Mouse (Mus musculus): ENCODE measurements around the gene Acap2. TPM values are rescaled to one million over a fixed set of nuclear protein-coding genes. Genes with fewer than 3 reads are reported as not detected.

The Acap2 gene
- polyA plus RNA-seq, 1 experiment = 25.1 TPM

- DNase-seq (ENCODE audit: low read depth) = peak; percentile 41
- TF ChIP-seq CTCF (IDR thresholded peaks at IDR 0.05; ENCODE audit: borderline replicate concordance, extremely low read depth, insufficient read depth, insufficient read length) = no peak
- TF ChIP-seq POLR2A (IDR thresholded peaks at IDR 0.05; ENCODE audit: borderline replicate concordance, extremely low read depth, insufficient read depth, insufficient read length, poor library complexity, severe bottlenecking) = no peak
Measured at GRCm38 (mm10) chr16:31233541-31234339, 32.7 kb upstream of the Acap2 start.

GRCm38 (mm10) chr16:31233167-31233498 is 32.1 kb upstream of the Acap2 start:
- TF ChIP-seq CTCF (IDR thresholded peaks at IDR 0.05; ENCODE audit: borderline replicate concordance, extremely low read depth, insufficient read depth, insufficient read length) (no peak), POLR2A (IDR thresholded peaks at IDR 0.05; ENCODE audit: borderline replicate concordance, extremely low read depth, insufficient read depth, insufficient read length, poor library complexity, severe bottlenecking) (no peak)
- DNase-seq (ENCODE audit: low read depth) = no peak

- no peak for DNase-seq (ENCODE audit: low read depth)
- no peak for TF ChIP-seq CTCF (IDR thresholded peaks at IDR 0.05; ENCODE audit: borderline replicate concordance, extremely low read depth, insufficient read depth, insufficient read length)
- no peak for TF ChIP-seq POLR2A (IDR thresholded peaks at IDR 0.05; ENCODE audit: borderline replicate concordance, extremely low read depth, insufficient read depth, insufficient read length, poor library complexity, severe bottlenecking)
Measured at GRCm38 (mm10) chr16:31232491-31233166, 31.6 kb upstream of the Acap2 start.

- TF ChIP-seq POLR2A (IDR thresholded peaks at IDR 0.05; ENCODE audit: borderline replicate concordance, extremely low read depth, insufficient read depth, insufficient read length, poor library complexity, severe bottlenecking) (no peak), CTCF (IDR thresholded peaks at IDR 0.05; ENCODE audit: borderline replicate concordance, extremely low read depth, insufficient read depth, insufficient read length) (no peak)
- no peak for DNase-seq (ENCODE audit: low read depth)
Measured at GRCm38 (mm10) chr16:31231591-31231990, 30.5 kb upstream of the Acap2 start.

GRCm38 (mm10) chr16:31227746-31228145 is 26.7 kb upstream of the Acap2 start:
- no peak for TF ChIP-seq CTCF (IDR thresholded peaks at IDR 0.05; ENCODE audit: borderline replicate concordance, extremely low read depth, insufficient read depth, insufficient read length)
- no peak for TF ChIP-seq POLR2A (IDR thresholded peaks at IDR 0.05; ENCODE audit: borderline replicate concordance, extremely low read depth, insufficient read depth, insufficient read length, poor library complexity, severe bottlenecking)
- no peak for DNase-seq (ENCODE audit: low read depth)

- DNase-seq (ENCODE audit: low read depth) = no peak
- no peak for TF ChIP-seq CTCF (IDR thresholded peaks at IDR 0.05; ENCODE audit: borderline replicate concordance, extremely low read depth, insufficient read depth, insufficient read length)
- no peak for TF ChIP-seq POLR2A (IDR thresholded peaks at IDR 0.05; ENCODE audit: borderline replicate concordance, extremely low read depth, insufficient read depth, insufficient read length, poor library complexity, severe bottlenecking)
Measured at GRCm38 (mm10) chr16:31215271-31215670, 14.2 kb upstream of the Acap2 start.

- DNase-seq (ENCODE audit: low read depth) = no peak
- TF ChIP-seq CTCF (IDR thresholded peaks at IDR 0.05; ENCODE audit: borderline replicate concordance, extremely low read depth, insufficient read depth, insufficient read length) (no peak), POLR2A (IDR thresholded peaks at IDR 0.05; ENCODE audit: borderline replicate concordance, extremely low read depth, insufficient read depth, insufficient read length, poor library complexity, severe bottlenecking) (no peak)
Measured at GRCm38 (mm10) chr16:31213463-31213862, 12.4 kb upstream of the Acap2 start.

- peak; percentile 17 for DNase-seq (ENCODE audit: low read depth)
- TF ChIP-seq POLR2A (IDR thresholded peaks at IDR 0.05; ENCODE audit: borderline replicate concordance, extremely low read depth, insufficient read depth, insufficient read length, poor library complexity, severe bottlenecking) = no peak
- no peak for TF ChIP-seq CTCF (IDR thresholded peaks at IDR 0.05; ENCODE audit: borderline replicate concordance, extremely low read depth, insufficient read depth, insufficient read length)
Measured at GRCm38 (mm10) chr16:31211503-31211902, 10.5 kb upstream of the Acap2 start.

GRCm38 (mm10) chr16:31210453-31210852 is 9.4 kb upstream of the Acap2 start:
- DNase-seq (ENCODE audit: low read depth) = no peak
- TF ChIP-seq POLR2A (IDR thresholded peaks at IDR 0.05; ENCODE audit: borderline replicate concordance, extremely low read depth, insufficient read depth, insufficient read length, poor library complexity, severe bottlenecking) = no peak
- TF ChIP-seq CTCF (IDR thresholded peaks at IDR 0.05; ENCODE audit: borderline replicate concordance, extremely low read depth, insufficient read depth, insufficient read length) = no peak

GRCm38 (mm10) chr16:31209911-31210310 is 8.9 kb upstream of the Acap2 start:
- TF ChIP-seq CTCF (IDR thresholded peaks at IDR 0.05; ENCODE audit: borderline replicate concordance, extremely low read depth, insufficient read depth, insufficient read length) (no peak), POLR2A (IDR thresholded peaks at IDR 0.05; ENCODE audit: borderline replicate concordance, extremely low read depth, insufficient read depth, insufficient read length, poor library complexity, severe bottlenecking) (no peak)
- no peak for DNase-seq (ENCODE audit: low read depth)

- TF ChIP-seq CTCF (IDR thresholded peaks at IDR 0.05; ENCODE audit: borderline replicate concordance, extremely low read depth, insufficient read depth, insufficient read length) (no peak), POLR2A (IDR thresholded peaks at IDR 0.05; ENCODE audit: borderline replicate concordance, extremely low read depth, insufficient read depth, insufficient read length, poor library complexity, severe bottlenecking) (no peak)
- no peak for DNase-seq (ENCODE audit: low read depth)
Measured at GRCm38 (mm10) chr16:31205726-31206125, 4.7 kb upstream of the Acap2 start.

GRCm38 (mm10) chr16:31205187-31205586 is 4.1 kb upstream of the Acap2 start:
- TF ChIP-seq POLR2A (IDR thresholded peaks at IDR 0.05; ENCODE audit: borderline replicate concordance, extremely low read depth, insufficient read depth, insufficient read length, poor library complexity, severe bottlenecking) (no peak), CTCF (IDR thresholded peaks at IDR 0.05; ENCODE audit: borderline replicate concordance, extremely low read depth, insufficient read depth, insufficient read length) (no peak)
- no peak for DNase-seq (ENCODE audit: low read depth)

Data from brain, embryonic 14.5 days (tissue).